8 mouse cellular contexts compared by ENCODE assay signal in the genomic region with DNA sequence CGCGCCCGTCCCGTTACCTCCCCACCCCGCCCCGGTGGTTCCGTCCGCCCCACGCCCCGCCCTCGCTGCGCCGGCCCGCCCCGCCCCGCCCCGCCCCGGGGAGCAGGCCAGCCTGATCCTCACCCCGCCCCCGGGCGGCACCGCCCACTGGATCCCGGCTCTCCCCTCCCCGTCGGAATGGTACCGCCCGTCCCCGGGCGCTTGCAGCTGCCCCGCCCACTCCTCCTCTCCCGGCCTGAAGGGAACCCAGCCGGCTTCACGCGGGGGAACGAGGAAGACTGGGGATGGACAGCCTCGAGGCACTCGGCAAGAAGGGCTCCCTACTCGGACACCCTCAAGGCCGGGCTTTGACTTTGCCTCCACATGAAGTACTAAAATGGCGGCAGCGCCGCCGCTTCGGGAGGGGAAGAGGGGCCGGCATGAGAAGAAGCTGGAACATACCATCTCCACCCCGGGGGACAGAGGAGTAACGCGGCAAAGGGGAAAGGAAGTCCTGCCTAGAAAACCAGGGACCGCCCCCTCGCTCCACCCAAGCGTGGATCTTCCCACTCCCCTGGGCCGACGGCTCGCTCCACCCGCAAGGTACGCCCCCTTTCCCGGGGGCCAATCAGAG. TPM values are rescaled to one million over a fixed set of nuclear protein-coding genes. Genes with fewer than 3 reads are reported as not detected.
A peak's percentile ranks its signal among the peaks of the same experiment; 100 is the strongest.
DNase-seq lines count a peak whose midpoint lies in the region; ATAC-seq lines count a peak whose summit lies in the region.

No protein-coding gene starts in this region.

- DNase-seq in T-cell, adult 2 months (ENCODE audit: low spot score) = peak; percentile 96
- DNase-seq in cerebellum, postnatal 36 days = peak; percentile 97 to 99
- peak; percentile 97 to 98 for DNase-seq in frontal cortex, postnatal 36 days (ENCODE audit: low spot score in 2 of 2)
- peak; percentile 97 for DNase-seq in left cerebral cortex, adult 11 months (ENCODE audit: low spot score)
- peak; percentile 98 to 99 for DNase-seq in lung, postnatal 4 days
- DNase-seq in retina, postnatal 7 days (ENCODE audit: low read depth, low spot score) = peak; percentile 98
- peak; percentile 98 for DNase-seq in urinary bladder, adult 2 months (ENCODE audit: low spot score)

- H3K4me3 ChIP-seq in hindbrain, embryonic 15.5 days = peak overlapping the region; percentile 69

- peak overlapping the region; percentile 90 for H3K9ac ChIP-seq in hindbrain, embryonic 15.5 days

- no peaks in the 10 kb centered on the region for H3K9me3 ChIP-seq in hindbrain, embryonic 15.5 days

- ATAC-seq in hindbrain, embryonic 15.5 days (ENCODE audit: low FRiP score, low read depth) = peak; percentile 96

- peak overlapping the region; percentile 99 for H3K27ac ChIP-seq in hindbrain, embryonic 15.5 days (replicated peaks)

- peaks cover 38% of the 10 kb centered on the region for H3K36me3 ChIP-seq in hindbrain, embryonic 15.5 days

- H3K27me3 ChIP-seq in hindbrain, embryonic 15.5 days = no peaks in the 10 kb centered on the region

- peak overlapping the region; percentile 77 for H3K4me2 ChIP-seq in hindbrain, embryonic 15.5 days

- WGBS in hindbrain, embryonic 15.5 days = under 1% methylated on average over 47 of the region's 57 CpGs

- peaks cover 34% of the 10 kb centered on the region for H3K4me1 ChIP-seq in hindbrain, embryonic 15.5 days (replicated peaks)

RNA-seq across cellular contexts. Expression of a gene that starts 0.3 kb away (rescaled TPM):
- 4.0 and 4.2 TPM in 2 replicates for polyA plus RNA-seq in hindbrain, embryonic 15.5 days (2015; fragmentation: Nextera tagmentation; extraction: Ambion mirVana)
- 17.2 and 19.1 TPM in 2 replicates for polyA plus RNA-seq in urinary bladder, adult 2 months (2012; rRNA removed)

RNA-seq across cellular contexts. Expression of a gene that starts 21.5 kb away (rescaled TPM):
- 14.9 and 16.2 TPM in 2 replicates for polyA plus RNA-seq in hindbrain, embryonic 15.5 days (2015; fragmentation: Nextera tagmentation; extraction: Ambion mirVana)
- 15.3 and 16.6 TPM in 2 replicates for polyA plus RNA-seq in urinary bladder, adult 2 months (2012; rRNA removed)

RNA-seq across cellular contexts. Expression of a gene that starts 30.9 kb away (rescaled TPM):
- 0.26 and 0.28 TPM in 2 replicates for polyA plus RNA-seq in hindbrain, embryonic 15.5 days (2015; fragmentation: Nextera tagmentation; extraction: Ambion mirVana)
- polyA plus RNA-seq in urinary bladder, adult 2 months (2012; rRNA removed) = 0.13 and 0.41 TPM in 2 replicates

RNA-seq across cellular contexts. Expression of a gene that starts 37.4 kb away (rescaled TPM):
- 296 and 312 TPM in 2 replicates for polyA plus RNA-seq in hindbrain, embryonic 15.5 days (2015; fragmentation: Nextera tagmentation; extraction: Ambion mirVana)
- 911 and 1,027 TPM in 2 replicates for polyA plus RNA-seq in urinary bladder, adult 2 months (2012; rRNA removed)

RNA-seq across cellular contexts. Expression of a gene that starts 41.6 kb away (rescaled TPM):
- 416 and 449 TPM in 2 replicates for polyA plus RNA-seq in hindbrain, embryonic 15.5 days (2015; fragmentation: Nextera tagmentation; extraction: Ambion mirVana)
- polyA plus RNA-seq in urinary bladder, adult 2 months (2012; rRNA removed) = 264 and 322 TPM in 2 replicates

Comparison
In these comparisons a context has a peak if more than half of its experiments do, and no peak if none do; other contexts are left out.
1. Peak in every context shown above with its lines: DNase-seq, ATAC-seq, H3K4me3 ChIP-seq and H3K27ac ChIP-seq.